Mouse (Mus musculus) G1E (cell line): ENCODE measurements around the gene Aldh3a1.

Source experiments
- CTCF ChIP-seq: IDR thresholded peaks from 2 replicates; pipeline ENCODE4 v1.5.1; 2012; ENCODE audit warnings: low read depth, low read length, inconsistent platforms, mixed read lengths
- GATA1 ChIP-seq: IDR thresholded peaks from 2 replicates; pipeline ENCODE4 v1.6.1; 2012; ENCODE audit warnings: borderline replicate concordance, low read length, inconsistent platforms, mixed read lengths
- GATA2 ChIP-seq: IDR thresholded peaks from 2 replicates; pipeline ENCODE4 v1.6.1; 2012; ENCODE audit warnings: low read depth, low read length, inconsistent platforms, borderline replicate concordance
- POLR2AphosphoS5 ChIP-seq: IDR thresholded peaks from 2 replicates; pipeline ENCODE4 v1.6.1; 2012; ENCODE audit warnings: low read depth, low read length, inconsistent platforms; ENCODE audit not compliant: insufficient replicate concordance

DNA sequence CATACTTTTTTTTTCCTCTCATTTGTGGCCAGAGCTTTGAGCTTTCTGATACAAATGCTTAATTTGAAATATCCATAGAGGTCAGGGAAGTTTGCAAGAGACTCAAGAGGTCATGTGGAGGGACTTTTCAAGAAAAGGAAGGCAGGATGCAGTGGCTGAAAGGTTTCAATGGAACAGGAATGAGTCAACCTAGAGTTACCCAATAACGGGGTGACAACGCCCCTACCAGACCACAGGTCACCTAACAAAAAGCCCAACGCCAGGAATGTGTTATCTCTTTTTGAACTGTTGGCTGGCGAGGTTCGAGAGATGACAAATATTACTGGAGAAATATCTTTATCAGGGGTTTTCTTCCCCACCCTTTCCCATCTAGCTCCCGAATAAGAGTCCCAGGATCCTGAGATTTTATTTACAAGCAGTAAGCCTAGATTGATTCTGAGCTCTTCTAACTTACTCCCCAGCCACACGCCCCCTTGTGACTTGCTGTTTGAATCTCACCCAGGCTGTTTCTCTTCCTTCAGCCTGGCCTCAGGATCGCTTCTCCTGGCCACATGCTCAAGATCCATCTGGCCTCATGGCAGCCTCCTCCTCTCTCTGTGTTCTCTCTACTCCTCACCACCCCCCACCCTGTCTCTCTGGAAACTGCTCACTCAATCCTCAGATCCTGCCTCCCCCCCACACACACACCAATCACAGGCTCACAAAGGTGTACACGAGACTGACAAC, 13.0 kb downstream of the Aldh3a1 start:
- TF ChIP-seq CTCF (no peak), GATA1 (no peak), GATA2 (no peak), POLR2AphosphoS5 (no peak)
